Mouse (Mus musculus): ENCODE data around the gene Stat5b. TPM values are rescaled to one million over a fixed set of nuclear protein-coding genes. Genes with fewer than 3 reads are reported as not detected.

The Stat5b gene
- total RNA-seq, 2 experiments from 2014 or later, result 58.3 to 111 TPM

- DNase-seq, result peak; percentile 91 to 95
Measured at GRCm38 (mm10) chr11:100770646-100771408, 79.7 kb downstream of the Stat5b start, which contains the start of gene Ghdc. Ghdc (minus strand) TSS chr11:100770957.

- no peak for DNase-seq
Measured at GRCm38 (mm10) chr11:100769980-100770379, 80.5 kb downstream of the Stat5b start.

- DNase-seq, result no peak
Measured at GRCm38 (mm10) chr11:100767871-100768270, 82.7 kb downstream of the Stat5b start.

DNA sequence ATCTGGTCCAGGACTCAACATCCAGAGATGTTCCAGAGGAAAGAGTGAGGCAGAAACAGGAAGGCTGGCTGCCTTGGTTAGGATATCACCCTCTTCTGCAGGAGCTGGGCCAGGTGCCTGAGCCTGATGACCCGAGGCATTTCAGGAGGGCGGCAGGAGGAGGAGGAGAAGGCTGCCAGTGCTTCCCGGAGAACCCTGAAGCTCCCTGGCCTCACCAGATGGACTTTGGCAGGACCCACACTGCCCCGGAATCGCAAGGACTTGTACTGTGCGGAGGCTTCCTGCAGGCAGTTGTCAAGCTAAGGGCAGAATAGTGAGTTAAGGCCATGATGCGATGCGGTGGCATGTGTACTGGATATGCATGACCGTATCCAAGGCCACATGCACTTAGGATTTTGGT is 83.8 kb downstream of the Stat5b start:
- no peak for DNase-seq

- DNase-seq, result no peak
Measured at GRCm38 (mm10) chr11:100762831-100763230, 87.7 kb downstream of the Stat5b start, which contains the start of gene Hcrt. Hcrt (minus strand) TSS chr11:100762931.

DNA sequence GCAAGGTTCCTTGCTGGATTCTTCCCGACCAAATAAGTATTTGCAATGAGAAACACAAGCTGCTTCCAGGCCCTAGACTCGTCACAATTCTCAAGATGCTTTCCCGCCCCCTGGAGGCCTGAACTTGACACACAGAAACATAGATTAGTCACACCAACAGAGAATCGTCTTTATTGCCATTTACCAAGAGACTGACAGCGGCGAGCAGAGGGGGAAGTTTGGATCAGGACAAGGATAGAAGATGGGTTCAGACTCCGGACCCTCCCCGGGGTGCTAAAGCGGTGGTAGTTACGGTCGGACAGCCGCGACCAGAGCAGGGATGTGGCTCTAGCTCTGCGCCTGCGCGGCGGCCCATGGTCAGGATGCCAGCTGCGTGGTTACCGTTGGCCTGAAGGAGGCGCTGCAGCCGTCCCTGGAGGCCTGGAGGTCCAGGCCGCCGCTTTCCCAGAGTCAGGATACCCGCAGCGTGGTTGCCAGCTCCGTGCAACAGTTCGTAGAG is 88.9 kb downstream of the Stat5b start:
- DNase-seq, result peak; percentile 90 to 93

DNA sequence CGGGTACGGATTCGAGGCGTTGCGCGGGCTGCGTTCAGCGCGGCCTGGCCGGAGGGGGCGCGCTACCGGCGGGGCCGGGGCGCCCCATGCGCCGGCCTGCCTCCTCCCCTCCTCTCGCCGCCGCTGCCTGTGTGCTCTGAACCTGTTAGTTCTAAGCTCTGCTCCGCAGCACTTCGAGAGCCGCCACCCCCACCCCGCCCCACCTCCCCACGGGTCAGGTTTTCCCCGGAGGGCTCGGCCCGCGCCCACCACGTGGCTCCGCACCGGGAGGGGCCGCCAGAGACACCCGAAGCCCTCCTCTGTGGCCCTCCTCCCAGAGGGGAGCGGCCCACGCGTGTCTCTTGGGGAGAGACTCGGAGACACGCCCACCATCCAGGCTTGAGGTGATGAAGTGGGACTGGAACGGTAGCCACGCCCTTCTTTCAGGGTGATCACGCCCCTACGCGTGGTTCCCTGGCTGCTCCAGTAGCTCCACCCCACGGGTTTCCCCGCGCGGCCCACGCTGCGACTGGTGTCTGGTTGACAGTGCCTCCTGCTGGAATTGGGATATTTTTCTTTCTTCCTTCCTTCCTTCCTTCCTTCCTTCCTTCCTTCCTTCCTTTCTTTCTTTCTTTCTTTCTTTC is 90.8 kb downstream of the Stat5b start, which contains the start of gene Kcnh4:
Kcnh4 (minus strand) TSS at position 332 of the 623 bp plus-strand sequence.
- peak; percentile 65 to 70 for DNase-seq

DNA sequence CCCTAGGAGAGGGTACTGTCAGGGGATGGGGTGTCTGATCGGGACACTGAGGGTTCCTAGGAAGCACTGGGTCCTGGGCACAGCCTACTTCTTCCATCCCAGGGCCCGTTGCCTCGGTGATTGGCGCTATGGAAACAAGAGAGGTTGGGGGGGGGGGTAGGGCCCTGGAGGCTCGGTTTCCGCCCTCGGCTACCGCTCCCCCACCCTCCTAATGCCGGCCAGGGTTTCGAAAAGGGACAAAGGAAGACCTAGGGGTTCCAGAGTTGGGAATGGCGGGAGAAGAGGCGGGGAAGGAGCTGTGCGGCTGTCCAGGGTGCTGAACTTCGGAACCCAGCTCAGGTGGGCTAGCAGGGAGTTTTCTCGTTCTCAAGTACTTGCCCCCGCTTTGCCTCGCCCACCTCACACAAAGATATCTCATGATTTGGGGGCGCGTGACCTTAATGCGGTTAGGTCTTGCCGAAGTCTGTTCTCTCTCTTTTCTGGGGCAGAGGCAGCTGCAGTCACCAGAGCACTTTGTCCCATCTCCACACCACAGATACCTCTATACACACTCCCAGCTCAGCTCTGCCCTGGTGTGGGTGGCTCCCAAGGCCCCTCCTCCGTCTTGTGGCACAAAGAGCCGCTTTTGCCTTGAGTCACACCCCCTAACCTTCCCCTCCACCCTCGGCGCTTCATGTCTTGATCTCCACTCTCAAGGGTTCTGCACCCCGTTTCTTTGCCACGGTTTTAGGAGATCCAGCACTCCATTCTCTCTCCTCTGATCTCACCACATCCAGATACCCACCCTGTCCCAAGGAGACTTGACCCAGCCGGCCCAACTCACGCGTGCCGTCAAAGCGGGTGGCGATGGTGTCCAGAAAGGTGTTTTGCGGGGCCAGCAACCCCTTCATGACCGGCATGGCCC is 91.6 kb downstream of the Stat5b start:
- peak; percentile 67 to 78 for DNase-seq

DNA sequence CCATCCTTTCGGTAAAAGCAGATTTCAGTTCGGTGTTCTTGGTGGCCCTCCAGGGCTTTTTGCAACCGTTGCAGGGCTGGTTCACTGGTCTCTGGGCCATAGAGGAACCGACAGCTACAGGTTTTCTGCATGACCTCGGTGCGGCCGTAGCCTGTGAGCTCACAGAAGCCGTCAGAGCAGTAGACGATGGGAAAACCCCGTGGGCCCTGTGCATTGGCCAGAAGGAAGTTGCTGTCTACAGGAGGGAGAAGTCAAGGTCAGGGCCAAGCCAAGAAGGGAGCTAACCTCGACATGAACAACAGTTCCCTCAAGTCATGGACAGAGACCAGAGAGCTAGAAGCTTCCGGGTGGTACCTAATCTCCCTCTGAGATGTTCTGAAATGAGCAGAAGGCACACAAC is 93.0 kb downstream of the Stat5b start:
- no peak for DNase-seq

DNA sequence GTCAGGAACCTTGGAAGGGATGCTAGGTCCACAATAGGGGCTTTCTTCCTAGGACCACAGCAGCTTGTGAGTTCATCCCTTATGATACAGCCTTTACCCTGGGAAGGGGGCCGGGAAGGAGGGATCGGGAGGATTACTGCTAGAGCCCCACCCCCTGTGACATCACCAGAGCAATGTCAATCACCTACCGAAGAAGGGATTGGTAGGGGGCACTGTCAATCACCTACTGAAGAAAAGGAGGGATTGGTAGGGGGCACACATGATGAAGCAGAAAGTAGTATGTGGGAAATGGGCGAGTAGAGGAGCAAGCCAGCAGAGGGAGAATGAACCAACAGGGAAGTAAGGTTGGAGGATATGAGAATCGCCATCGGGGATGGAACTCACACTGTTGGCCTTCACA is 94.0 kb downstream of the Stat5b start:
- no peak for DNase-seq

GRCm38 (mm10) chr11:100754693-100755057 is 95.8 kb downstream of the Stat5b start:
- no peak for DNase-seq

- DNase-seq, result no peak
Measured at GRCm38 (mm10) chr11:100754021-100754692, 96.4 kb downstream of the Stat5b start.

DNA sequence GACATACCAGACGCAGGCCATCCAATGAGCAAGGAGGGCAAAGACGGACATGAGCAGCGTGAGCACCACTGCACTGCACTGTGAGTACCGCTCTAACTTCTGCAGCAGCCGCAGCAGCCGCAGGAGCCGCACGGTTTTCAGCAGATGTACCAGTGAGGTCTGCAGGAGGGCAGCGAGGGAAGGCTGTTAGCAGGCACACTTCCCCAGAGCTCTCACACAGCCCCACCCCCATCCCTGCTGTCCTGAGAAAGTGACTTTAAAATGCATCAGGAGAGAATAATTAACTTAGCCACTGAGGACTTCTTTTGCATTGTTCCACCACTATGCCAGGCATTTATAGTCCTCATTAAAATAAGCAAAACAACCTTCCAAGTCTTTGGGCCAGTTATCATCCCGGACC is 98.2 kb downstream of the Stat5b start:
- DNase-seq, result no peak

DNA sequence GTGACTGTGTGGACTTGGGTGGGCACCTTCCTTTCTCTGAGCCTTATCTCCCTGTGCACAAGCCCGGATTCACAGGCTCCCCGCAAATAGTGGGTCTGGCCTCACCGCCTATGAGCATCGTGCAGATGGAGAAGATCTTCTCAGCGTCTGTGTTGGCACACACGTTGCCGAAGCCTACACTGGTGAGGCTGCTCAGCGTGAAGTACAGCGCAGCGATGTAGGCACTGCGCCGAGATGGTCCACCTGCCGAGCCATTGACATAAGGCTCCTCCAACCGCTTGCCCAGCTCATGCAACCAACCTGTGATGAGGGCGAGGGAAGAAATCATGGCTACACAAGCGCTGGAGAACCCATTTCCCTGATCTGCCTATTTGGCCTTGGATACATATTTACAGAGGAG is 100.4 kb downstream of the Stat5b start:
- DNase-seq, result no peak

DNA sequence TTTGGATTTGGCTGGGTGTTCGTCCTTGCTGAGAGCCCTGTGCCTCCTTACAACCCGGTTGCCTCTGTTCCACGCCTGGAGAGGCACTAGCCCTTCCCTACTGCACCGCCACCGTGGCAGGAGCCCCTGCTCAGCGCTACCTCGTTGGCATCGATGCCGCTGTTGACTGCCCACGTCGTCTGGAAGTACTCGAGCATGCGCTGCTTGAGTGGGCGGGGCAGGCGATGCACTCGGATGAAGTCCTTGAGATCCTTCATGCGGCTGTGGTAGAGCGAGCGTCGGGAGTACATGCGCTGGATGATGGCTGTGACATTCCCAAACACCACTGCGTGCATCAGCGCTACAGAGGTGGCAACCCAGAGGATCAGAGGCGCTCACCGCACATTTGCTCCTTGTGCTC is 101.1 kb downstream of the Stat5b start:
- peak; percentile 55 to 69 for DNase-seq

DNA sequence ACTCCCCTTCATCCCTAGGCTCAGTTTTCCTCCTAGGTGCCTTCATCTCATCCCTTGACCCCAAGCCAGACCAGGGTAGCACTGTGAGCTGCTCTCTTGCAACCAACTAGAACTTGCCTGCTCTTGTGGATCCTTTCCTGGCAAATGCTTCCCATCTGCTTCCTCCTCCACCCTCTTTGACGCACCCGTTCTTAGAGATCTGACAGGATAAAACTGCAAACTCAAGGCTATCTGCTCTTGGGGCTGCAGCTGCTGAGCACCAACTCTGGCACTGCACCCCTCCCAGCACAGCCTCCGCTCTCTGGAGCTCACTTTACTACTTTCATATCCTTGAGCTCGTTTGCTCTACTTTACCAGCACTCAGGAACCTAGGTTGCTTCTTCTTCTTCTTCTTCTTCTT is 101.9 kb downstream of the Stat5b start:
- no peak for DNase-seq

DNA sequence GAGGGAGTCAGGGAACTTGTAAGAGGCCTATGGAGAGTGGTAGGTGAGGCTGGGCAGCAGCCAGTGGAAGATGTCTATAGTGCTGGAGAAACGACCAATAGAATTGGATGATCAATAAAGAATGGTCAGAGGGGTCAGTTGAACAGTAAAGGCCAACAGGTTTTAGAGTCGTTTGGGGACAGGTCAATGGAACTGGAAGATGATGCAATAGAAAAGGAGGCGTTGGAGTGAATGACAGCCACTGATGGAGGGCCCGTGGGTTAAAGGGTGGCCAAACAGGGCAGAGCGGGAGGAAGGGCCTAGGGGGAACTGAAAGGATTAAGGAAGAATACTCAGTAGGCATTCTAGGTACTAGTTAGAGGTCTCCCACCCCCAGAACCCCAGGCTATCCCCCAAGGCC is 103.4 kb downstream of the Stat5b start:
- no peak for DNase-seq

DNA sequence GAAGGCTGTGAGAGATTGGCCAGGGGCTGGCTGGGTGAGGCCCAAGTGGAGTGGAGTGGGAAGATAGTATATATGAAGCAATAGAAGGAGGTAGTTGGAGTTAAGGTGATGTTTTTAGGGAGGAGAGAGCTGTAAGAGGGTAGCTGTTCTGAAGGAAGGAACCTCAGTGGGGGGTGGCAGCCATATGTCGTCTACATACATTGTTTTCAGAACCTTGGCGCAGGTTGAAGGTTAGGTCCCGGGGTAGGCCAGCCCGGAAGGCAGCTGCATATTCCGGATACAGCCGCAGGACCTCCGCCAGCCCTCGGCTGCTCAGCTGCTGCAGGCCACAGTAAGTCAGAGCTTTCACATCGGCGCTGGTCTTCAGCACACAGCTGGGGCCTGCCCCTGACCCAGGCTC is 104.0 kb downstream of the Stat5b start:
- DNase-seq, result no peak

GRCm38 (mm10) chr11:100745085-100745484 is 105.4 kb downstream of the Stat5b start:
- DNase-seq, result peak in 1 of 2 experiments; percentile 70

DNA sequence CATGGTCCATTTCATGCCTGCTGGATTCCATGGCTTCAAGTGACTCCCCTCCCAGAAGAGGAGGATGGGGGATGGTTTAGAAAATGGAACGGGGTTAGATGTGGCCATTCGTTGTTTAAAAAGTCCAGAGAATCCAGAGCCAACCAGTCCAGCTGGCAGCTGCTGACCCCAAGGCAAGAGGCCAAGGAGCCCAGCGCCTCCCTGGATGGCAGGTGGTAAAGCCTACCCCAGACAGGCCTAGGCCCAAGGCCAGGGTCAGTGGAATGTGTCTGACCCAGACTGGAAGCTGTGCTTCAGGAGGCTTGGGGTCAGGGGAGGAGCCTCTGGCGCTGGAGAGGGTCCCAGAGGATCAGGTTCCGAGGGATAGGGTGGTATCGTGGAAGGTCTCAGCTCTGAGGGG is 109.2 kb downstream of the Stat5b start:
- DNase-seq, result peak in 1 of 2 experiments; percentile 58

- no peak for DNase-seq
Measured at GRCm38 (mm10) chr11:100738749-100739148, 111.8 kb downstream of the Stat5b start.
